Mouse (Mus musculus): ENCODE data around the gene Tead1. TPM values are rescaled to one million over a fixed set of nuclear protein-coding genes. Genes with fewer than 3 reads are reported as not detected.

Tead1 gene
- polyA plus RNA-seq, 1 experiment, result 18.8 TPM

DNA sequence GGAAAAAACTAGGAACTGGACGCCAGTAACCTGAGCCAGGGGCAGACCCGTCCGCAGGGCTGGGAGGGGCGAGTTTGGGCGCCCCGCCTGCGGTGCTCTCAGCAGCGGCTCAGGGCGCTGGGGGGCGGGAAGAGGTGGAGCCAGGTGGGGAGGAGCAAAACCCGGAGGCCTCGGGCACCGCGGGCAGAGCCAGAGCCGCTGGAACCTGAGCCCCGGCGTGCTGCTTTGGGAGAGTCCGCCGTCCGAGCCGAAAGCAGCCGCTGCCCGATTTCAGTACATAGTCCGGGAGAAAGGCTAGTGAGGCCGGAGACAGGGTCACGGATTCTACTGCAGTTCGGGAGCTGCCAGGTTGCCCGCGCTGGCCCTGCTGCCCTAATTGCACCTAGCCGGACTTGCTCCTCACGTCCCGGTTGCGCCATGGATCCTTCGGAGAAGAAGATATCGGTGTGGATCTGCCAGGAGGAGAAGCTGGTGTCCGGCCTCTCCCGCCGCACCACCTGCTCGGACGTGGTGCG, 274.7 kb downstream of the Tead1 start, which contains the start of gene Rassf10:
Gene Rassf10 (plus strand): TSS at position 186 of the 515 bp plus-strand sequence.
- peaks cover 49% of the 10 kb centered on the region for H3K27me3 ChIP-seq (ENCODE audit: control insufficient read depth, insufficient read depth, insufficient read length)

DNA sequence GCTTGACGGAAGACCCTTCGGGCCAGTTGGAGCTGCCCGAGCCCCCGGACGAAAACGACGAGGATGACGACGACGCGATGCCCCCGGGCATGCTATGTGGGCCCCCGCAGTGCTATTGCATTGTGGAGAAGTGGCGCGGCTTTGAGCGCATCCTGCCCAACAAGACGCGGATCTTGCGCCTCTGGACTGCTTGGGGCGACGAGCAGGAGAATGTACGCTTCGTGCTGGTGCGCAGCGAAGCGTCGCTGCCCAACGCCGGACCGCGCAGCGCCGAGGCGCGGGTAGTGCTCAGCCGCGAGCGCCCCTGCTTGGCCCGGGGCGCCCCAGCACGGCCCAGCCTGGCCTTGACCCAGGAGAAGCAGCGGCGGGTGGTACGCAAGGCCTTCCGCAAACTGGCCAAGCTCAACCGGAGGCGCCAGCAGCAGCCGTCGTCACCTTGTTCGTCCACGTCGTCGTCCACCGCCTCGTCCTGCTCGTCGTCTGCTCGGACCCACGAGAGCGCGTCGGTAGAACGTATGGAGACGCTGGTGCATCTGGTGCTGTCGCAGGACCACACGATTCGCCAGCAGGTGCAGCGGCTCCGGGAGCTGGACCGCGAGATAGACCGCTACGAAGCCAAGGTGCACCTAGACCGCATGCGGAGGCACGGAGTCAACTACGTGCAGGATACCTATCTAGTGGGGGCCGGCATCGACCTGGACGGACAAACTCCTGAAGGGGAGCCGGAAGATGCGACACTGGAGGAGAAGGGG, 275.4 kb downstream of the Tead1 start:
- no peaks in the 10 kb centered on the region for H3K36me3 ChIP-seq (ENCODE audit: control insufficient read depth, insufficient read depth)
- H3K4me2 ChIP-seq (ENCODE audit: low read depth), result no peak overlapping the region
- no peak overlapping the region for H3K4me3 ChIP-seq
- no peak overlapping the region for H3ac ChIP-seq (ENCODE audit: control insufficient read depth, insufficient read length)
- H3K79me2 ChIP-seq (ENCODE audit: control insufficient read depth, insufficient read depth), result no peaks in the 10 kb centered on the region
- peaks cover 45% of the 10 kb centered on the region for H3K27me3 ChIP-seq (ENCODE audit: control insufficient read depth, insufficient read depth, insufficient read length)
- TF ChIP-seq MYOD1 (IDR thresholded peaks at IDR 0.05; ENCODE audit: control insufficient read depth in 1 of 3, insufficient read length in 2 of 3, low read depth in 2 of 3) (peak in 1 of 3 experiments; percentile 5), MYOG (IDR thresholded peaks at IDR 0.05; ENCODE audit: control insufficient read depth in 1 of 3, insufficient read depth in 1 of 3, insufficient read length in 2 of 3, low read depth in 2 of 3) (no peak)

More for the DNA sequence above, 274.7 kb downstream of the Tead1 start, which contains the start of gene Rassf10:
- TF ChIP-seq CEBPB (IDR thresholded peaks at IDR 0.05; ENCODE audit: insufficient read depth, poor library complexity, severe bottlenecking), result no peak
- TF ChIP-seq MYOG (IDR thresholded peaks at IDR 0.05; ENCODE audit: control insufficient read depth in 1 of 3, insufficient read depth in 1 of 3, insufficient read length in 2 of 3, low read depth in 2 of 3), result no peak
- TF ChIP-seq POLR2AphosphoS2 (IDR thresholded peaks at IDR 0.05; ENCODE audit: insufficient read length, low read depth), result no peak
- TF ChIP-seq REST (IDR thresholded peaks at IDR 0.05; ENCODE audit: insufficient read depth, insufficient read length), result no peak
- TF ChIP-seq E2F4 (IDR thresholded peaks at IDR 0.05; ENCODE audit: insufficient read depth), result no peak
- TF ChIP-seq USF1 (IDR thresholded peaks at IDR 0.05; ENCODE audit: low read depth), result no peak
- TF ChIP-seq TCF3 (IDR thresholded peaks at IDR 0.05; ENCODE audit: insufficient read length, low read depth), result no peak
- TF ChIP-seq MAX (IDR thresholded peaks at IDR 0.05; ENCODE audit: low read depth), result no peak
- no peak for TF ChIP-seq SRF (IDR thresholded peaks at IDR 0.05; ENCODE audit: control insufficient read depth, insufficient read length, low read depth)
- Histone ChIP-seq H3K4me2 (ENCODE audit: low read depth) (no peak within 1 kb of the TSS), H3K36me3 (ENCODE audit: control insufficient read depth, insufficient read depth) (no peaks in the 10 kb centered on the region), H3K4me3 (no peak within 1 kb of the TSS), H3ac (ENCODE audit: control insufficient read depth, insufficient read length) (no peak within 1 kb of the TSS), H3K79me2 (ENCODE audit: control insufficient read depth, insufficient read depth) (no peaks in the 10 kb centered on the region)

DNA sequence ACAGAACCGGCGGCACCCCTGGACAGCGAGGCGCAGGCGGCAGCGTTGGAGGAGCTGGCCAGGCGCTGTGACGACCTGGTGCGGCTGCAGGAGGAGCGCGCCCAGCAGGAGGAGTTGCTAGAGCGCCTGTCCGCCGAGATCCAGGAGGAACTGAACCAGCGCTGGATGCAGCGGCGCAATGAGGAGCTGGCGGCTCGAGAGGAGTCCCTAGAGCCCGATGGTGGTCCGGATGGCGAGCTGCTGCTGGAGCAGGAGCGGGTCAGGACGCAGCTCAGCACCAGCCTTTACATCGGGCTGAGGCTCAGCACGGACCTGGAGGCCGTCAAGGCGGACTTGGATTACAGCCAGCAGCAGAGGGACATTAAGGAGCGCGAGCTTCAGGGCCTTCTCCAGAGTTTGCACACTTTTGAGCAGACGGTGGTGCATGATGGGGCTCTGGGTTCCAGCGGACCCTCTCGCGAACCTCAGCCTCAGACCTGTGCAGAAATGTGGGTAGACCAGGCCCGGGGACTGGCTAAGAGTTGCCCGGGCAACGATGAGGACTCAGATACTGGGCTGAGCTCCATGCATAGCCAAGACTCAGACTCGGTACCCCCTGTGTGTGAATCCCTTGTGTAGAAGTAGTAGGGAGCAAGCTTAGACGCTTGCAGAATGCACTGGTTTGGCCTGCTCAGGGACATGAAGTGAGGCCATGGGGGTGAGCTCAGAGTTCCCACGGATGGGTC, 276.1 kb downstream of the Tead1 start:
- no peaks in the 10 kb centered on the region for H3K36me3 ChIP-seq (ENCODE audit: control insufficient read depth, insufficient read depth)
- H3K27me3 ChIP-seq (ENCODE audit: control insufficient read depth, insufficient read depth, insufficient read length), result peaks cover 41% of the 10 kb centered on the region
- no peak overlapping the region for H3K4me3 ChIP-seq
- H3K4me2 ChIP-seq (ENCODE audit: low read depth), result no peak overlapping the region
- no peaks in the 10 kb centered on the region for H3K79me2 ChIP-seq (ENCODE audit: control insufficient read depth, insufficient read depth)
- TF ChIP-seq E2F4 (IDR thresholded peaks at IDR 0.05; ENCODE audit: insufficient read depth) (no peak), MYOD1 (IDR thresholded peaks at IDR 0.05; ENCODE audit: control insufficient read depth in 1 of 3, insufficient read length in 2 of 3, low read depth in 2 of 3) (no peak), USF1 (IDR thresholded peaks at IDR 0.05; ENCODE audit: low read depth) (no peak), MAX (IDR thresholded peaks at IDR 0.05; ENCODE audit: low read depth) (no peak), MYOG (IDR thresholded peaks at IDR 0.05; ENCODE audit: control insufficient read depth in 1 of 3, insufficient read depth in 1 of 3, insufficient read length in 2 of 3, low read depth in 2 of 3) (no peak), SRF (IDR thresholded peaks at IDR 0.05; ENCODE audit: control insufficient read depth, insufficient read length, low read depth) (no peak), POLR2A (IDR thresholded peaks at IDR 0.05; ENCODE audit: insufficient read length, low read depth) (no peak), TCF3 (IDR thresholded peaks at IDR 0.05; ENCODE audit: insufficient read length, low read depth) (no peak), REST (IDR thresholded peaks at IDR 0.05; ENCODE audit: insufficient read depth, insufficient read length) (no peak), TCF12 (IDR thresholded peaks at IDR 0.05; ENCODE audit: insufficient read depth, poor library complexity, severe bottlenecking) (no peak), CEBPB (IDR thresholded peaks at IDR 0.05; ENCODE audit: insufficient read depth, poor library complexity, severe bottlenecking) (no peak), POLR2AphosphoS2 (IDR thresholded peaks at IDR 0.05; ENCODE audit: insufficient read length, low read depth) (no peak)
- H3ac ChIP-seq (ENCODE audit: control insufficient read depth, insufficient read length), result no peak overlapping the region

DNA sequence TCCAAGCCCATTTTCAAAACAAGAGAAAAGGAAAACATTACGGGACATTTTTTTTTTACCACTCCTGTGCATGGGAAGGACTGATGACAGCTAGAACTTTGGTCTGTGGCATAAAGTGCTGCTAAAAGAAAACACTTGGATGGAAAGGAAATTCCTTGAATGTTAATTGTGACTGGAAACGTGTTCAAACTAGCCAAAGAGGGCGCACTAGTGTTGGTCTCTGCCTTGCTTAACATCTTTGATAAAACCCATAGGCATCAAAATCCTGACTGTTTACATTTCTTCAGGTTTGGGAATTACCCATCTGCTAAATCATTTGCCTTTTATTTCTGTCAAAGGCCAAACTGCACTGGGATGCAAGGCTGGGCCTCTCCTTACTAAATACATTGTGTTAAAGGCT, 276.8 kb downstream of the Tead1 start:
- Histone ChIP-seq H3K79me2 (ENCODE audit: control insufficient read depth, insufficient read depth) (no peaks in the 10 kb centered on the region), H3K36me3 (ENCODE audit: control insufficient read depth, insufficient read depth) (no peaks in the 10 kb centered on the region), H3ac (ENCODE audit: control insufficient read depth, insufficient read length) (no peak overlapping the region), H3K4me2 (ENCODE audit: low read depth) (no peak overlapping the region), H3K27me3 (ENCODE audit: control insufficient read depth, insufficient read depth, insufficient read length) (peaks cover 39% of the 10 kb centered on the region), H3K4me3 (no peak overlapping the region)
- TF ChIP-seq USF1 (IDR thresholded peaks at IDR 0.05; ENCODE audit: low read depth) (no peak), POLR2AphosphoS2 (IDR thresholded peaks at IDR 0.05; ENCODE audit: insufficient read length, low read depth) (no peak), TCF3 (IDR thresholded peaks at IDR 0.05; ENCODE audit: insufficient read length, low read depth) (no peak), POLR2A (IDR thresholded peaks at IDR 0.05; ENCODE audit: insufficient read length, low read depth) (no peak)

All from myocyte (in vitro differentiated cells).